11 mouse cellular contexts compared by ENCODE assay signal in genomic region chr9:115483024-115483423, GRCm38 (mm10).
"Had no signal": no experiment of that assay in that cellular context is flagged by ENCODE, and none has a peak within 500 bp of the region (broad histone marks: within the 10 kb centered on the region; RNA-seq: fewer than 3 reads in every experiment).

No protein-coding gene starts in this region.

- ATAC-seq: liver, postnatal 0 days; lung, postnatal 0 days; midbrain, embryonic 16.5 days had no signal

- DNase-seq: liver, postnatal 0 days; lung, adult 2 months; lung, postnatal 14 days; lung, postnatal 4 days; midbrain, embryonic 14.5 days; right cerebral cortex, postnatal 14 days; thymus, adult 2 months; thymus, postnatal 25 days; thymus, postnatal 4 days had no signal
